Mouse (Mus musculus) testis, postnatal 10 days (tissue): ENCODE measurements around the gene Zfp661.

ENCODE experiments used
- DNase-seq: peaks from one replicate; pipeline ENCODE4 v3.0.0; 2021; ENCODE audit warnings: low spot score

The Zfp661 gene

DNA sequence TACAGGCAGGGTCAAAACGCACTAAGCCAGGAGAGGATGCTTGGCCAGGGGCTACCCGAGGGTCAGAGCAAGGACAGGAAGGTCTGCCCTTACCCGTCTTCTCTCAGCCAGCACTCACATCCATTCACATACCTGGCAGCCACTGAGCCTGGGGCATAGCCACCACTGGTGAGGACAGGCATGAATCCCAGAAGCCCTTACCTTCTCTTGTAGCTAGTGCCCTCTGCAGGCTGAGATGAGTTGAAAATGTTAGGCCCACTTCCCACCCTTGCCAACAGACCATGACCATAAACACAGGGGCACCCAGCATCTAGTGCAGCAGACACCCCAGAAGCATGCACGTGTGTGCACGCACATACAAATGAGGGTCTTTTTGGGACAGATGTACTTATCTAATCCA lies 35.8 kb downstream of the Zfp661 start:
- peak; percentile 39 for DNase-seq

DNA sequence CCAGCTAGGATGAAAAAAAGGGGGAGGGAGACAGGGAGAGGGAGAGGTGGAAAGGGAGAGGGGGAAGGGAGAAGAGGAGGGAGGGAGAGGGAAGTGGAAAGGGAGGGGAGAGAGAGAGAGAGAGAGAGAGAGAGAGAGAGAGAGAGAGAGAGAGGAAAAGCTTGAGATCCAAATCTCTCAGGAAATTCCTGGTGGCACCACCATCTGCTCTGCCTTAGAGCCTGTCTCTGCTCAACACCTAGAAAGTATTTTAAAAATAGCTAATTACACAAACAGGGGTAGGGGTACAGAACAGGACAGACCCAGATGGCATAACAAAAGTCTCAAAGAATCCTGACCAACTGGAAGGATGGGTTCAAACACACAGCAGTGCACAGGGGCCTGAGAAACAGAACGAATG lies 36.4 kb downstream of the Zfp661 start:
- DNase-seq = no peak

DNA sequence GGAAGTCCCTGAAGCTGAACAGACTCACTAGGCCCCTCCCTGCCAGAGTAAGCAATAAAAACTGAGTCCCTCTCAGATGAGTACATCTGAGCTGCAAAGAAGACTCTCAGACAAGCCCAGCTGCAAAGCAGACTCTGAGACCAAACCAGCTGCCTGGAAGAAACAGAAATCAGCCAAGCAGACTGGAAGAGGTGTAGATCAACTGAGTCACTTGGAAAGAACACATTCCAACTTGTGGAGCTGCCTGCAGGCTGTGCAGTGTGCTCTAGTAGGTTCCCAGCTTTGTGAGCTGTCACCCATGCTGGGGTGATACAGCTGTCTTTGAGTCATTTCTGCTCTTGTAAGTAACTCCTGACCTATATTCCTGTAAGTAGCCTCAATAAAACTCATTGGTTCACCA lies 37.2 kb downstream of the Zfp661 start:
- no peak for DNase-seq

DNA sequence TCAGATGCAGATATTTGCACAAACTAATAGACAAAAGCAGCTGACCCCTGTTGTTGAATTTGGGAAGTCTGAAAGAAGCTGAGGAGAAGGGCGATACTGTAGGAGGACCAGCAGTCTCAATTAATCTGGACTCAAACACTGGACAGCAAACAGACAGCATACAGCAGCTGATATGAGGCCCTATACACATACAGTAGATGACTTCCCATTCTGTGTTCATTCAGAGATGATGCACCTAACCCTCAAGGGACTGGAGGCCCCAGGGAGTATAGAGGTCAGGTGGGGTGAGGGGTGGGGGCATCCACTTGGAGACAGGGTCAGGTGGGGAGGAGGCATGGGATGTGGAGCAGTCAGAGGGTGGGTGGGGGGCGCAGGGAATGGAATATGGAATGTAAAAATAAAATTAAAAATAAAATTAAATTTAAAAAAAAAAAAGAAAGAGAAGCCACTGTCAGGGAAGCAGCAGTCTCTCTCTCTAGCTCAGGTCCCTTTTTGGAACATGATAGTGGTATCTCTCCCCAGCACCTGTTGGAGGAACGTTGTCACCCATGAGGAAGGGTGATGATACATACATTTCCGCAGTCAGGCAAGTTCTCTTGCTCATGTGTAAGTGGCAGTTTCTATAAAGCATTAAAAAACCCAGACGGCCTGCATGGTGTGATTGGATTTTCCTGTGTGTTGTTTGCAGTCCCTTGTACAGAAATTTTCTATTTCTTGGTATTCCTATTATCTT lies 38.4 kb downstream of the Zfp661 start:
- DNase-seq = no peak

DNA sequence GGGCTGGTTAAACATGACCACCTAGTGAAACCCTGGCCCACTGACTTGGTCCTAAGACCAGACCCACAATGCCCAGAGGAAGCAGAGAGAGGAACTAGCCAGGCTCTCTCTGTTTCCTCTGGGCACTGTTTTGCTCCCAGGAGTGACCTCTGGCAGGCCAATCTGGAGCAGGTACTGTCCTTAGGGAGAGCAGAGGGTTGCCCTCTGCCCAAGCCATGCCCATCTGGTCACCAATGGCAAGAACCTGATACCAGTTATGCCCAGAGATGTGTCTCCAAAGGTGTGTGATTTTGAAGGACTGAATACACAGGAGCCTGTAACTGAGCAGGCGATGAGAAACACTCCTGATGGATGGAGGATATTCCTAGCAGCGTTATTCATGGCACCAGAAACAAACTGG lies 45.2 kb downstream of the Zfp661 start:
- DNase-seq = peak; percentile 27

DNA sequence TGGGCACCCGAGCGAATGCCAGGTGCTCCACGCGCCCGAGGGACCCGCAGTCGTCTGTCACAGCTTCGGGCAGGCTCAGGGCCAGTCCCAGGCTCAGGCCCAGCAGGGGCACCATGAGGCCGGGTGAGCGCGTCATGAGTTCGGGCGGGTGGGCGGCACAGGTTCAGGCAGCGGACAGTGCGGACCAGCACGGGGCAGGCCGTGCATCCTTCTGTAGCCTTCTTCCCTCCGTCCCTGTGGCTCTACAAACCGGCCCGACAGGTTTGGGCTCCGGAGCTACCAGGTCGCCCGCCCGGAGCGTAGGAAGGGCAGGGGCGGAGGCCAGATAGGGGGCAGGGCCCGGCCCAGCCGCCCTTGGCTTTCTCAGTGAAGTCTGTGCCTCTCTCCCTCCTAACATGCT lies 45.7 kb downstream of the Zfp661 start, which contains the start of gene Prom2:
Prom2 (minus strand) TSS at position 283 of the 400 bp plus-strand sequence.
- peak; percentile 39 for DNase-seq

DNA sequence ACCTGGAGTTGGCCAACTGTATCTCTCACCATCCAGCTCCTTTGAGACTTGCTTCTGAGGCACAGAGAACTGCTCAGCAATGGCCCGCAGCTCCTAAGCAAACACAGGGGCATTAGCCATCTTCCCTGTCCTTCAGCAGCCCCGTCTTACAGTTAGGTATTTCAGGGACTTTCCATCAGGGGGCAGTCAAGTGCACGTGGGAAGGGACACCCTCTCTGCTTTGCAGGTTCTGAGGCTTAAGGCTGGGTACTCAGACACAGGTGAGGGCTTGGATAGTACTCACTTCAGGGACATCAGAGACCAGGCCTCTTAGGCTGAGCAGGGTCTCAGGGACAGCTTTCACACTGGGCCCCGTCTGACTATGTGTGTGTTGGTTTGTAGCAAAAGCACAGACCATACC lies 47.4 kb downstream of the Zfp661 start:
- DNase-seq = no peak

DNA sequence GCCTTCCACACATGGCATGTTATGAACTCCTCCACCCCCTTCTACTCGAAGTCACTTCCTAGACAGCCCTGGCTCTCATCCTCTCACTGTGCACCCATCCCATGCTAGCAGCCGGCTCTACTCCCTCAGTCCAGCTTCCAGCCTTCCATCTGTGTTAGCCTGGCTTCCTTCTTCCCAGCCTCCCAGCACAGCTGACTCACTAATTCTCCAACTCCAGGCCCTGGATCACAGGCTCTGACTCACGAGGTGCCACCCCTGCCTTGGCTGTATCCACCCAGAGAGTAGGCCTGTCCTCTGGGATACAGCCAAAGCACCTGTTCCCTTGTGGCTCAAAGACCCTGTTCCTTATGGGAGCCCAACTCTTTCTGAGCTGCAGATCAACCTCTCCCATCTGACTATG lies 49.3 kb downstream of the Zfp661 start:
- no peak for DNase-seq

DNA sequence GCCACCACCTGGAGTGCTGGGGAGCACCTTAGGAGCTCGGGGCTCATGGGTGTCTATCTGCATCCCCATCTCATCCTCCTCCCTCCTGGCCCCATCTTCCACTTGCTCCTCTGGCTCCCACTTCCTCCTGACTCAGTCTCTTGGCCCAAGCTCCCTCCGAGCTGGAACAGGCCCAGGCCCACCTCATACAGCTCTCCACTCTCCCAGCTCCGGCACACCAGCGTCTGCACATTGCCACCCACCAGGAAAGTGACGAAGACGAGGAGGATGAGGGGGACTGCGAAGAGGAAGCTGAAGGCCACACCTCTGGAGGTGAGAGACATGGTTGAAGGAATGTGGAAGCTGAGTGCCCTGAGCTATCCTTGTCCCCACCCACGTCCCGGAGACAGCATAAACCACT lies 51.5 kb downstream of the Zfp661 start:
- DNase-seq = no peak

DNA sequence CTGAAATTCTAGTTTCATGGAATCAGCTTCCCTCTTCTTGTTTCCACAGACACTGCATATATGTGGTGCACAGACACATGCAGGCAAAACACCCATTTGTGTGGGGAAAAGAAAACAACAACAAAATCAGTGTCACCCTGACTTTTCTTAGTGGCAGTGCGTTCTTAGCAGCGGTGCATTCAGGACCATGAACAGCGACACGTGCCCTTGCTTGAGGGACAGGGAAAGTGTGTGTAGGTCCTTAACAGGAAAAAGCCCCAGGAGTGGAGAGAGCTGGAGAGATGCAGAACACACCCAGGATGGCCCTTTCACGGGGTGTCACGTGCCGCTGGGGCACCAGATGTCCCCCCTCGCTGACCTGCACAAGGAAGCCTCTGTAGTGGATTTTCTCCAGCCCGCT lies 54.5 kb downstream of the Zfp661 start:
- DNase-seq = peak; percentile 60

DNA sequence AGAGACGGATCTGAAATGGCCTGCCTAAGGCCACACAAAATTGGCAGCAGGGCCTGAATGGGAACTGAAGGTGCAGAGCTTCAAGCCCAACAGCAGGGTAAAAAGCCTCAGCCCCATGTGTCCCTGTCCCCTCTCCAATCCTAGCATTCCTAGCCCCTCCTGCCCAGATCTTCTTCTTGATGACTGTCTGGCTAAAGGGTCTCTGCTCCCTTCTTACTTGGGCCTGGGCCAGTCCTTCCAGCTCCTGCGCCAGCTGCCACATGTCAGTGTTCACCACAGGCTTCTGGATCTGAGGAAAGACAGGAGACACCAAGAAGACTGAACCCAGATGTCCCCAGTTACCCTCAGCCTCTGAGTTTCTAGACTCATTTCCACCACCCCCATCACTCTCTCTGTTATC lies 55.3 kb downstream of the Zfp661 start:
- DNase-seq = no peak

DNA sequence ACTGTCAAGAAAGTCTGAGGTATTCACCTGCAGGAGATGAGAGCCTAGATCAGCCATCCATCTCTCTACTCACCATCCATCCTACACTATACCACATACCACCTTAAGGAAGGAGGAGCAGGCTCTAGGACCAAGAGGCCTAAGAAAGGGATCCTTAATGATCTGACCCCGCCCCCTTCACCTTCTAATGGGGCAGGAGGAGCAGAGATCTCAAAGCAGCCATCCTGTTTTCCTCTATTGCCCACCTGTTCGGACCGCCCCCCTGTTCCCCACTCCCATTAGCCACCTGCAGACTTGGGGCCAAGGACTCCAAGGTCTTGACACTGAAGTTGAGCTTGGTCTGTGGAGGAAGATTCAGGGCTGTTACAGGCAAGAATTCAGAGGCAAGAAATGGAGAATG lies 56.5 kb downstream of the Zfp661 start:
- no peak for DNase-seq

DNA sequence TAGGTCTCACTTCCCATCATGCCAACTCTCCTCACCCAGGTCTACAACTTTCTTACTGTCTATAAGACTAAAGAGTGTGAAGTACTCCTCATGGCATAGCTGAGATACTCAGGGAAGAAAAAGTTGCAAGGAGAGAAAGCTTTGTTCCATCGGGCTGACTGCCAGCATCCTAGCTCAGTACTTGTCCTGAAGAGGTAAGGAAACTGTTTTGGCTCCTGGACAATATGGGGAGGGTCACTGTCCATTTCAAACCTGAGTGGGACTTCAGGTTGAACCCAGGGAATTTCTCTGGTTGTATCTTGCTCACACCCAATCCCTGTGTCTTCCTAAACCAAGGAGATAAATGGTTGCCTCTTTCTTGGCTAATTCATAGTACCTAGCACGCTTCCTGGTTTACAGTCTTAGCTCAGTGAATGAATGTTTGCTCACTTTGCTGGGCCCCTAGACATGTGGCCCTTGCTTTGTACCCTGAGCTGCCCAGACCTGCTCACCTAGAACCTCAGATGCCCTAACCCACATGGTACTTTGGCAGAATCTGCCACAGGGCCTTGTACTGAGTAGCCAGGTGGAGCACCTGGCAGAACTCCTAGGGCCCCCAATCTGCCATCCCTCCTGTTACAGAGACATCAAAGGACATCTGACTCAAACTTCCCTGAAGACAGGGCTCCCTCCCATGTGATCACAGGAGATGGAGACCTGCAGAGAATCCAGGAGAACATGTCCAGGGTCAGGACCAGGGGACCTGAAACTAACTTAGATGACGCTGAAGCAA lies 61.7 kb downstream of the Zfp661 start:
- no peak for DNase-seq
